Mouse (Mus musculus) urinary bladder, postnatal 14 days (tissue): ENCODE data around the gene Speer3.
"Not testable (repeated sequence)": the region's sequence is repeated elsewhere in the genome, so short reads cannot be mapped to it uniquely, and the experiment has no call there.

Experiments used
- DNase-seq: peaks from one replicate; pipeline ENCODE4 v3.0.0; 2021; ENCODE audit warnings: low spot score

The Speer3 gene

GRCm38 (mm10) chr5:13791319-13791718 is at the start of gene Speer3:
Gene Speer3, plus strand, starts transcription at chr5:13791619.
- DNase-seq: no peak

GRCm38 (mm10) chr5:13810496-13810895 is 19.1 kb downstream of the Speer3 start:
- not testable (repeated sequence) for DNase-seq

DNA sequence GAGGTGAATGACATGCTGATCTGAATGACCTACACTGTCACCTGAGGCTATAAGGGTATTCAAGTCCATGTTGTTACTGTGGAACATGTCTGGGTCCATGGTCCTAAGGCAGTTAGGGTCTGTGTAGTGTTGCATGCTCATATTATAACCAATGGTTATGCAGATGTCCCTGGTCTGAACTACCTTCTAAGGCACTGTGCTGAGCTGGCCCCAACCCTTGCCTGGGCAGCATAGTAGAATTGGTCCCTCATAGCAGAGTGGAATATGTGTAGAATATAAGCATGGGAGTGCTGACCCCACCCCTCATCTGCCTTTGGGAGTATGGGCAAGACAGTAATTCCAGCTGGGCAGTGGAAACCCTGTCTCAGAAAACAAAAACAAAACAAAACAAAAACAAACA is 33.7 kb downstream of the Speer3 start:
- no peak for DNase-seq

GRCm38 (mm10) chr5:13826708-13827107 is 35.3 kb downstream of the Speer3 start:
- no peak for DNase-seq

DNA sequence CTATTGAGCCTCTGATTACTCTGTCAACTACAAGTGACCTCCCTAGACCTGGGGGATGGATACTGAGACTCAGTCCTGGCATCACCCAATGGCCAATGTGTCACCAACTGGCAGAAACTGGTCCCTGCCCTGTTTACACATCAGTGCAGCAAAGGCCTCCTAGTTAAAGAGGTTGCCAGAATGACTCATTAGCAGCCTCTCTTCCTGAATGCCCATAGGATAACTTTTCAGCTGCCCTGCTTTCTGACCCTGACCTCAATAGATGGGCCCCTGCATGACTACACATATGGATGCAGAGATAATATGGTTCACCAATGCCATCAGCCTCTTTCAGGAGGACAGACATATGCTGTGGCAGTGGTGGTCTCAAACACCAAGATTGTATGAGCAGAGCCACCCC is 52.9 kb downstream of the Speer3 start:
- DNase-seq: no peak
